Mouse (Mus musculus) intestine, postnatal 0 days (tissue): ENCODE measurements at regions not wholly inside any gene's neighbourhood (a gene's known extent, or its start where the extent isn't known, plus 50 kb on each side); places are given as distances from the start of the nearest gene placed in this dataset.

ENCODE experiments used
- ATAC-seq: fragments of 200-750 bp; cut with Nextera tagmentation; 2 replicates; pipeline ENCODE4 v1.8.0; 2017; ENCODE audit warnings: mild to moderate bottlenecking, moderate TSS enrichment, moderate library complexity
- H3K27ac ChIP-seq: fragments of 300-500 bp; sonication (generic); 2 replicates; pipeline ENCODE4 v1.5.1; 2014; ENCODE audit warnings: mild to moderate bottlenecking, low read depth, low read length, moderate library complexity
- H3K27me3 ChIP-seq: fragments of 300-500 bp; sonication (generic); replicated peaks from 2 replicates; pipeline ENCODE4 v1.6.1; 2014; ENCODE audit warnings: low read length, mixed read lengths; ENCODE audit not compliant: control insufficient read depth, insufficient read depth
- H3K36me3 ChIP-seq: fragments of 300-500 bp; sonication (generic); 2 replicates; pipeline ENCODE4 v1.6.1; 2014; ENCODE audit warnings: mild to moderate bottlenecking, moderate library complexity; ENCODE audit not compliant: control insufficient read depth, insufficient read depth
- H3K4me1 ChIP-seq: fragments of 300-500 bp; sonication (generic); replicated peaks from 2 replicates; pipeline ENCODE4 v1.6.1; 2014; ENCODE audit warnings: antibody characterized with exemption, low read length, mixed read lengths; ENCODE audit not compliant: control insufficient read depth, insufficient read depth
- H3K4me2 ChIP-seq: fragments of 300-500 bp; sonication (generic); replicated peaks from 2 replicates; pipeline ENCODE4 v1.6.1; 2014; ENCODE audit warnings: low read depth, mild to moderate bottlenecking, moderate library complexity
- H3K4me3 ChIP-seq: fragments of 300-500 bp; sonication (generic); 2 replicates; pipeline ENCODE4 v1.5.1; 2014; ENCODE audit warnings: low read depth, low read length
- H3K9ac ChIP-seq: fragments of 300-500 bp; sonication (generic); 2 replicates; pipeline ENCODE4 v1.6.1; 2014; ENCODE audit warnings: mild to moderate bottlenecking, low read depth, low read length
- H3K9me3 ChIP-seq: fragments of 300-500 bp; sonication (generic); 2 replicates; pipeline ENCODE4 v1.6.1; 2016; ENCODE audit warnings: mixed run types; ENCODE audit not compliant: control insufficient read depth
- CTCF ChIP-seq: sonication (generic); IDR thresholded peaks from 2 replicates; pipeline ENCODE4 v1.5.1; 2016; ENCODE audit warnings: low read depth, mild to moderate bottlenecking, control low read depth, antibody characterized with exemption, moderate library complexity
- WGBS: fragments of 180-500 bp; shearing (Covaris S2); extraction: QIAGEN DNeasy Blood & Tissue Kit; methylation state at CpG from one replicate; pipeline ENCODE4 v1.1.7; 2014; 5-methylcytosine and 5-hydroxymethylcytosine counted together

- no peak for TF ChIP-seq CTCF
- Histone ChIP-seq H3K36me3 (no peaks in the 10 kb centered on the region), H3K9me3 (no peaks in the 10 kb centered on the region), H3K9ac (no peak overlapping the region), H3K27ac (no peak overlapping the region), H3K27me3 (no peaks in the 10 kb centered on the region), H3K4me3 (no peak overlapping the region), H3K4me1 (no peaks in the 10 kb centered on the region), H3K4me2 (no peak overlapping the region)
- WGBS = 58% methylated on average over 17 of the region's 17 CpGs
- ATAC-seq = no peak
Measured at GRCm38 (mm10) chr1:90268131-90268691, 64.4 kb downstream of the Ackr3 start.

- Histone ChIP-seq H3K27me3 (no peaks in the 10 kb centered on the region), H3K9ac (no peak overlapping the region), H3K36me3 (no peaks in the 10 kb centered on the region), H3K9me3 (no peaks in the 10 kb centered on the region), H3K4me3 (no peak overlapping the region), H3K4me2 (no peak overlapping the region), H3K27ac (no peak overlapping the region), H3K4me1 (no peaks in the 10 kb centered on the region)
- no peak for ATAC-seq
- TF ChIP-seq CTCF = no peak
- 72% methylated on average over 7 of the region's 7 CpGs for WGBS
Measured at GRCm38 (mm10) chr1:90268951-90269350, 65.2 kb downstream of the Ackr3 start.

DNA sequence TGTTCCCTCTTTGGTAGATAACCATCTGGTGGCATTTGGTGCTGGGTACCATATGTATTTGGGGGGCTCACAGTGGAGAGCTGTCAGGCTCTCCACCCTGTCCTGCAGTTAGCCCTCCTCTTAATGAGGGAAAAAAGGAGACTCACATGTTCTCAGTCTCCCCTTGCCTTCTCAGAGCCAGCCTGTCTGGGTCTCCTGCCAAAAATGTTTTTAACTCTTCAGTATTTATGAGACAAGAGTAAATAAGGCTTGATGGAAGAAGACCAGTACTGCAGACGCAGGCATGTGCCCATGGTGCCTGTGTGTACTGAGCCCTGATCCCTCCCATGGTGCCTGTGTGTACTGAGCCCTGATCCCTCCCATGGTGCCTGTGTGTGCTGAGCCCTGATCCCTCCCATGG is 66.1 kb downstream of the Ackr3 start:
- Histone ChIP-seq H3K27me3 (no peaks in the 10 kb centered on the region), H3K4me2 (no peak overlapping the region), H3K4me1 (no peaks in the 10 kb centered on the region), H3K9me3 (no peaks in the 10 kb centered on the region), H3K27ac (no peak overlapping the region), H3K36me3 (no peaks in the 10 kb centered on the region), H3K4me3 (no peak overlapping the region), H3K9ac (no peak overlapping the region)
- WGBS = 46% methylated on average over 1 of the region's 1 CpGs
- no peak for TF ChIP-seq CTCF
- ATAC-seq = no peak

DNA sequence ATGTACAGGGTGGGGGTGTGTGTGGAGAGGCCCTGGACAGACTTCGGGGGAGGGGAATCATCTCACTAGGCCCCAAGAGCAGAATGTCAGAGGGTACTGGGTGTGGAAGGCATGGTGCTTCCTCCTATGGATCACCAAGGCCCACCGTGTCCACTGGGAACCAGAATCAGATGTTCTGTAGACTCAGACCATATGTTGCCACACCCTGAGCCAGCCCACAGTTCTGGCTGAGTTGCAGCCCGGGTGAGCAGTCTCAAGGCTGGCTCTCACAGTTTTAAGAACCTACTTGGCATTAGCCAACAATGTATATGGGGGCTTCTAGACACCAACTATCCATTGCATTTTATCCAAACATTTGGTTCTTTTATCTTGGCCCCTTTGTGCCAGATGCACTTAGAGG is 67.5 kb downstream of the Ackr3 start:
- no peak overlapping the region for H3K27ac ChIP-seq
- no peak overlapping the region for H3K4me2 ChIP-seq
- no peaks in the 10 kb centered on the region for H3K27me3 ChIP-seq
- H3K4me1 ChIP-seq = no peaks in the 10 kb centered on the region
- WGBS = 83% methylated on average over 3 of the region's 3 CpGs
- no peak overlapping the region for H3K9ac ChIP-seq
- H3K9me3 ChIP-seq = no peaks in the 10 kb centered on the region
- no peak for ATAC-seq
- no peaks in the 10 kb centered on the region for H3K36me3 ChIP-seq
- no peak overlapping the region for H3K4me3 ChIP-seq
- no peak for TF ChIP-seq CTCF

DNA sequence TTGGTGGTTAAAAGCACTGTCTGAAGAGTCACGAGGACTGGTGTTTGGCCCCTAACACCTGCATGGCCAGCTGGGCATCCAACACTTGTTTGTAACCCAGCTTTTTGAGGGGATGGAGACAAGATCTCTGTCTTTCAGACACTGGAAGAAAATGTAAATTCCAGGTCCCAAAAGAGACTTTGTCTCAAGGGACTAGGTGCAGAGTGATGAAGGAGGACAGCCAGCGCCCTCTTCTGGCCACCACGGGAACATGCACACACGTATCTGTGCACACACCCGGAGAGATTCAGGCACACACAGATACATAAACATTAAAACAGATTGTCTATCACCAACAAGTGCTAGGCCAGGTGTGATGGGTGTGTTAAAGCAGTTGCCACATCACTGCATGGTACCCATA is 68.6 kb downstream of the Ackr3 start:
- no peaks in the 10 kb centered on the region for H3K27me3 ChIP-seq
- H3K36me3 ChIP-seq = no peaks in the 10 kb centered on the region
- WGBS = 94% methylated on average over 5 of the region's 5 CpGs
- H3K4me2 ChIP-seq = no peak overlapping the region
- H3K4me3 ChIP-seq = no peak overlapping the region
- H3K4me1 ChIP-seq = no peaks in the 10 kb centered on the region
- H3K27ac ChIP-seq = no peak overlapping the region
- TF ChIP-seq CTCF = peak; percentile 39
- no peak for ATAC-seq
- no peaks in the 10 kb centered on the region for H3K9me3 ChIP-seq
- no peak overlapping the region for H3K9ac ChIP-seq

DNA sequence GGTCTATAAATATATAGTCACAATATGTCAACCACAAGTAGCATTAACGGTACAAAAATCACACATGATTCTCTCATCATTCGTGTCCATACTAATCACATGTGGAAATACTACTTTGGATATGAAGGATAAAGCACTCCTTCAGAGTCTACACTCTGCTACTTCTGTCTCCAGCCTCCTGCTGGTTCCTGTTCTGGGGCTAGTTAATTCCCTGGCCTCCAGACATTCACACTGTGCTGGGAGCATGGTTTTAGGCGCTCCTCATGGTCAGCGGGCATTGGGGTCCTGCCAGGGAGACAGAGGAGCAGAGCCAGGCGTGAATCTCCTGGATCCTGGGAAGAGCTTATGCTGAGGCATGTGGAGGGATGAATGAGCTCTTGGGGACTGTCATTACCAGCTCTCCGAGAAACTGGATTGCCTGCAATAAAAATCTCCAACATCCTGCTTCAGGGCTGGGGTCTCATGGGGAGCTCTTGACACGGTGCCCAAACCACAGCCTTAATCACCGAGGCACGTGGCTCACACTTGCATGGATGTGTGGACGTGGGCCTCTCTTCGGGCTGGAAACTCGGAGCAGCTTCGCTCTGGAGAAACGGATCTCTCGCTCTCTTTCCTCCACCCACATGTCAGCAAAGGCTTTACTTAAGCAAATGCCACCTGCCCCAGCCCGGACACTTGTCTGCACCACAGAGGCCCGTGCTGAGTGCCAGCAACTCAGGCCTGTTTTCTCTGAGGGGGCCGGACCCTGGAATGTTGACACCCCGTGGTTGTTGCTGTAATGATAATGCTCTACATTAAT is 69.2 kb downstream of the Ackr3 start:
- Histone ChIP-seq H3K4me2 (no peak overlapping the region), H3K9me3 (no peaks in the 10 kb centered on the region), H3K36me3 (no peaks in the 10 kb centered on the region), H3K9ac (no peak overlapping the region), H3K27ac (no peak overlapping the region), H3K4me1 (no peaks in the 10 kb centered on the region), H3K4me3 (no peak overlapping the region), H3K27me3 (no peaks in the 10 kb centered on the region)
- no peak for TF ChIP-seq CTCF
- no peak for ATAC-seq
- WGBS = 79% methylated on average over 19 of the region's 19 CpGs

DNA sequence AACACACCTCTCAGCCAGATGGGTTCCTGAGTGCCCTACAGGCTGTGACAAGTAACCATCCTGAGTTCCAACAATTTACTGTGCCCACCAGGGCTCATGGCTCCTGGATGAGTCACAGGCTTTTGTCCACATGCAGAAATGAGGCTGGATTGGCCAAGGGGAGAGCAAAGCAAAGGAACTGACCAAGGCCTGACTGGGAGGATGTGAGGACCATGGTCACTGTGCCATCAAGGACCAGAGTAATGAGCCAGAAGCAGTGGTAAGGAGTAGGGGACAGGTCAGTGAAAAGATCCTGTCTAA is 69.8 kb downstream of the Ackr3 start:
- TF ChIP-seq CTCF = no peak
- Histone ChIP-seq H3K4me3 (no peak overlapping the region), H3K4me1 (no peaks in the 10 kb centered on the region), H3K9me3 (no peaks in the 10 kb centered on the region), H3K27ac (no peak overlapping the region), H3K4me2 (no peak overlapping the region), H3K36me3 (no peaks in the 10 kb centered on the region), H3K9ac (no peak overlapping the region), H3K27me3 (no peaks in the 10 kb centered on the region)
- no peak for ATAC-seq
